Mouse (Mus musculus): ENCODE measurements around the gene Erp29. TPM values are rescaled to one million over a fixed set of nuclear protein-coding genes. Genes with fewer than 3 reads are reported as not detected.
A peak's percentile ranks its signal among the peaks of the same experiment; 100 is the strongest.

Erp29 gene
- total RNA-seq, 2 experiments from 2014 or later, result 28.6 to 38.1 TPM

DNA sequence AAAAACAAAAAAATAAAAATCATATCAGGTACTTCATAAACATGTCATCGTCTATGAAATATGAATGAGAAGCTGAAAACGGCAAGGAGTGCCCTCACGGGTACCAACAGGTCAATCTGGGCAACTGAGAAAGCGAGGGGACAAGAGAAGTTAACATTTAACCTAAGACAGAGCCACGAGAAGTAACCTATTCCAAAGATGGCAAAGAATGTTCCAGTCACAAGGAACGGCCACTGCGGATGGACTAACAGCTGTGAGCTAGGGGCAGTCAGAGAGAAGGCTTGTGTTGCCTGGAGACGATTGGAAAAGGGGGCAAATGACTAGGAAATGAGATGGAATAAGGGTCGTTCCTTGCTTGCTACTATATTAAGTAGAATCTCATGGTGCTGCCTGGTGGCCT, 1.8 kb downstream of the Erp29 start:
- no peak for DNase-seq (ENCODE audit: low spot score)

DNA sequence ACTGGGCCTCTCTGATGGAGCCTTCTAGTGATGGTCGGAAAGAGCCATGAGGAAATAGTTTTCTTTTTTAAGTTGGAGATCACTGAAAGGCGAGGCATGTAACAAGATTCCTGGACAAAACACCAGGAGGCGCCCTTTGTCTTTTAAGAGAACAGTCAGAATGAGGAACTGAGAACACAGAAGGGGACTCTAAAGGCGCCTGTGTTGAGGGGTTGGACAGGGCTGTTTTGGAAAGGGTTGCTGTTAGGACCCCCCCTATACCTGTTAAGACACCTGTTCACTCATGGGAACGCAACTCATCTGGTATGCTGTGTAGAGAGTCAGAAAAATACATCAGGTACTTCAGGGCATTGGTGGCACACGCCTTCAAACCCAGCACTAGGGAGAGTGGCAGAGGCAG, 2.3 kb downstream of the Erp29 start:
- peak; percentile 52 for DNase-seq (ENCODE audit: low spot score)

DNA sequence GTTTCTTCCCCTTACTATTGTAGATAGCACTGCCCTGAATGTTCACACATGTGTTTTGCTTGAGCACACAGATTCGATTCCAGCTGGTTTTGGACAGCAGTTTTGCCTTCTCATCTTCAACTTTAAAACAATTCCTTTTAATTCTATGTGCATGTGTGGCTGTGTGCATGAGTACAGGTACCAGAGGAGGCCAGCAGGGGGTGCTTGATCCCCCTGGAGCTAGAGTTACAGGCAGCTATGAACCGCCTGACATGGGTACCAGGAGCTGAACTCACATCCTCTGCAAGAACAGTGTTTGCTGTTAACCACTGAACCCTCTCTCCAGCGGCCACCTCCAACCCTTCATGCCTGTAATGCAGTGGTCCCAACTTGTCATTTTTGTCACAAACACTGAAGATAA, 3.9 kb downstream of the Erp29 start:
- no peak for DNase-seq (ENCODE audit: low spot score)

DNA sequence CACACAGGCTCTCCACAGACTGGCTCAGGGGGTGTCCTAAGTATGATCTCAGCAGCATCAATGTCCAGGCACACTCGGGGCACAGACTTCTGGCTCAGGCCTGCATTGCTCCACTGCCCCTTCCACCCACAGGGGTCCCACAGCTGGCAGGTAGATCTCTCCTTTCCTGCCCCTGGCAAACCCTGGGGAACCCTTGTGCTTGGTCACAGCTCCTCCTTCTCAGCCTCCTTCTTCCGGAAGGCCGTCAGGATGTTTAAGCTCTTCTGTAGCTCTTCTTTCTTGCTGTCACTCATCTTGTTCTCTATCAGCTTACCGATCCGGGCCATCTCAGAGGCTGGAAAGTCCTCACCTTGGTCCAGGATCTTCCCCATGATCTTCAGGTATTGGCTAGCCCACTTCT, 7.4 kb downstream of the Erp29 start:
- DNase-seq (ENCODE audit: low spot score), result no peak

DNA sequence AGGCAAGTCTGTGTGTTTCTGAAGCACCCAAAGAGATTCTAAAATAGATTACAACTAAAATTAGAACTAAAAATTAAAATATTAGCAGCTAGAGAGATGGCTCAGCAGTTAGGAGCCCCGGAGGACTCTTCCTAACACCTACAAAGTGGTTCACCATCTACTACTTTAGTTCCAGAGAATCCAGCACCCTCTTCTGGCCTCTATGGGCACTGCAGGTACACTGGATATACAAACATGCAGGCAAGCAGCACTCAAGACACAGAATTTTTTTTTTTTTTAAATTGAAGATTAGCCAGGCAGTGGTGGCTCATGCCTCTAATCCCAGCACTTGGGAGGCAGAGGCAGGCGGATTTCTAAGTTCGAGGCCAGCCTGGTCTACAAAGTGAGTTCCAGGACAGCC, 8.8 kb downstream of the Erp29 start:
- no peak for DNase-seq (ENCODE audit: low spot score)

DNA sequence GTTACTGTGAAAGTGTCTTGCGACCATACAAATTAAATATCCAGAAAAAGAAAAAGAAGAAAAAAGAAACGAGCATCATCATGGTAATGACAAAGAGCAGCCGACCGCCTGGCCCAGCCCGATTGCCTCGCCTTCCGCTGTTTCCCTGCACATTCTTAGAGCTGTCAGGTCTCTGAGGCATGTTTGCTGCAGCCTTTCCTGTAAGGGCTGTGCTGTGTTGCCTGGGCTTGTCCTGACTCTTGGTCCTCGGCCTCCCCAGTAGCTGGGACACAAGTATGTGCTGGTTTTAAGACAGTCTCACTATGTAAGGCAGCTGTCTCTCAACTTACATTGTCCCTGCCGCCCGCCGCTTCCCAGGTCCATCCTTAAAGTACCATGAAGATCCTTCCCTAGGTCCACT, 13.6 kb downstream of the Erp29 start:
- no peak for DNase-seq (ENCODE audit: low spot score)

DNA sequence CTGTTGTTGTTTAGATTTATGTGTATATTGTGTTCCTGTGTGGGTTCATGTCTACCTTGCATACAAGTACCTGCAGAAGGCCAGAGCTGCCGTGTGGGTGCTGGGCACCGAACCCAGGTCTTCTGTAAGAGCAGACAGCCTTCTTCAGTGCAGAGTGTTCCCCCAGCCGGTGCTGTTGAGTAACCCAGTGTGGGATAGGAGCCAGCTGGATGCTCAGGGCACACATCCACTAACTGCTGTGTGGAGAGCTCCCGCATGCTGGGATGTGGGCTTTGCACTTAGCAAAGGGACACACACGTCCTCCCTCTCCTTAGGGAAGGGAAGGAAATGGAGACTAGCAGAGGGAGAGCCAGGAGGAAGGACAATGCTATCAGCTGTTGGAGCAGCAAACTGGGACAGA, 14.2 kb downstream of the Erp29 start:
- DNase-seq (ENCODE audit: low spot score), result no peak

DNA sequence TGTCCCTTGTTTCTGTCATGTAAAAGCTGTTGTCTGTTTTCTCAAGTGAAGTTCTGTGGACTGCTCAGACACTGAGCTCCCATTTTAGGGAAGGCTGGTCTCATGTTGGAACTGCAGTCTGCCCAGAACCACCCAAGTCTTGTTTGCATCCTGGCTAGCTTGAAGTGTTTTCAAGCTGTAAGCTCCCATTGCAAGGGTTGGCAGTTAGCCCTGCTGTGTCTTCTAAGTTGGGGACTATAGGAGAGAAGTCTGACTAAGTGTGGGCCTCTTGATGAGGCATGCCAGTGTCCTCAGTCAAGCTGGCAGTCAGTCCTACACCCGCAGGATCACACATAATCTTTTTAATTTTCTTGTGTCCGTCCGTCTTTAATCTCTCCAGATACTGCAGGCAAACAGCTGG, 23.4 kb downstream of the Erp29 start:
- DNase-seq (ENCODE audit: low spot score), result no peak

DNA sequence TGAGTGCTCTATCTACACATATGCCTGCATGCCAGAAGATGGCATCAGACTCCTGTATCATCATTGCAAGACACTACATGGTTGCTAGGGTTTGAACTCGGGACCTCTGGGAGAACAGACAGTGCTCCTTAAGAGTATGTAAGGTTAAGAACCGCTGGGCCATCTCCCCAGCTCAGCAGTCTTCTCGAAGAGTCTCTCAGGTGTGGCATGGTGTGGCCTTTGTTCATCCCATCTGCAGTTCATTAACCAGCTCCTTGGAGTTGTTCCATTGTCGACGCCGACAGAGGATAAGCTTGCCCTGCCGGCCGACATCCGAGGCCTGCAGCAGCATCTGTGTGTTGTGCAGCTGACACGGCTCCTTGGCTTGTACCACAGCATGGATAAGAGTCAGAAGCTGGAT, 29.0 kb downstream of the Erp29 start:
- no peak for DNase-seq (ENCODE audit: low spot score)

DNA sequence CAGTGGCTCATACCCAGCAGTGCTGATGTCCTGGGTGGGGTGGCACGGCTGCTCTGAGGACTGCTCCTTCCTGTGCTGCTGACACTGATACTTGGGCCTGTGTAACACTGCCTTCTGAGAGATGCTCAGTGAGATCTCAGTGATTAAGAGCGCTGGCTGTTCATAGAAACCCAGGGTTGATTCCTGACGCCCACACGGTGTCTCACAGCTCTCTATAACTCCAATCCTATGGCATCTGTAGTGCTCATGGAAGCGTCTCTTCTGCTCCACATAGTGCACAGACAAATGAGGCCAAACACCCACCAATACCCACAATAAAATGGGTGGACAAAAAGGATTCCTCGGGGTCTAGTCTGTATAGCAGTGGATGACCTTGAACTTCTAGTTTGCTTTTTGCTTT, 29.5 kb downstream of the Erp29 start:
- no peak for DNase-seq (ENCODE audit: low spot score)

DNA sequence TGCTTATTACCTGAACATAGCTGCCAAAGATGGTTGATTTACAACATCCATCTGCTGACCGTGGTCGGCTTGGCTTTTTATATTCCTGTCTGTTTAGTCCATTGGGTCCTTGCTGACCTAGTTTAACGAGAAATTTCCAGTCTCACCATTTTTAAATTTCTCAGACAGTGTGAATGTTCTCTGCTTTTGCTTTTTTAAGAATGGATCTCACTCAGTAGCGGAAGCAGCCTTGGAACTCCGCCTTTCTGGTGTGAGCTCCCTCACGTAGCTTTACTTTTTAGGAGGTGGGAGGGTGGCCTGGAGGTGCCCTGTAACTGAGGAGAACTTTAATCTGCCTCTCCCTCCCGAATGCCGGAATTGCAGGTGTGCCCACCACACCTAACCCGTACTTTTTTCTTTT, 31.6 kb downstream of the Erp29 start:
- DNase-seq (ENCODE audit: low spot score), result no peak

DNA sequence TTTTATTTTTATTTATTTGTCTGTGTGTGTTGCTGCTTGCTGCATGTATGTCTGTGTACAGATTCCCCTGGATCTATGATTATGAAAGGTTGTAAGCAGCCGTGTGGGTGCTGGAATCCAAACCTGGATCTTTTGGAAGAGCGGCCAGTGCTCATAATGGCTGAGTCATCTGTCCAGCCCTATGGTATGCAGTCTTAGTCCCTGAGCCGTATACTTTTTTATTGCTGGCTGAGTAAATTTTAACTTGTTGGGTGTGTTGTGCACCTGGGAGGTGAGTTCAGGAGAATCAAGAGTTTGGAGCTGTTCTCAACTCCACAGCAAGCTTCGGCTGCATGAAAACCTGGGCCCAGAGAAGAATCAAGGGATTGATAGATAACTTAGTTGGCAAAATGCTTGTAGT, 41.3 kb downstream of the Erp29 start:
- DNase-seq (ENCODE audit: low spot score), result no peak

DNA sequence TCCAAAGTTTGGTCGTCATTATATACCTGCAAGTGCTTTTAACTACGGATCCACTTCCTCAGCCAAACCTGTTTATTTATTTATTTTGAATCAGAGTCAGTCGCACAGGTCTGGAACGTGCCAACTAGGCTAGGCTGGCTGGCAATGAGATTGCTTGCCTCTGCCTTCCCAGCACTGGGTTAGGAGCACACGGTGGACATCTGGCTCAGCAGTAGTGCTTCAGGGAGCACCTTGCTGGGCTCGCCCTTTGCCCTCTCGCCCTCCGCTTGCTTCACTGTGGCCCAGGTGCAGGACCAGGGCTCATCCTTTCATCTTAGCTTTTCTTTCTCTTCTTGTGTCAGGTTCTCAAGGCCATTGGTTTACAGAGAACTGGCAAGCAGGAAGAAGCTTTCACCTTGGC, 44.5 kb downstream of the Erp29 start:
- no peak for DNase-seq (ENCODE audit: low spot score)

DNA sequence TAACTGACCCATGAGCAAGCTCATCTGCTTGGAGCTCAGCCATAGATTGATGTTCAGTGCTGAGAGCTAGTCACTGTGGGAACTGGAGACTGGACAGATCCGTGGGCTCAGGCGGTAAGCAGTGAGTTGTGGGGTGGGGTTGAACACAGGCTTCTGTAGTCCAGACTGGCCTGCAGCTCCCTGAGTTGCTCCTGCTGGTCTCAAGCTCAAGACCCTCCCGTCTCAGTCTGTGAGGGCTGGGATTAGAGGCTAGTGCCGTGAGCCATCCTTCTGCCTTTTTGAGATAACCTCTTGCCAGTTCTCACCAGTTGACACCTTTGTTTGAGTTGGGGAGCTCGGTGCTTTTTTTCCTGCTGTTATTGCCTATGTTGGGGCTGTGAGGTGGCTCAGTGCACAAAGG, 51.5 kb downstream of the Erp29 start:
- no peak for DNase-seq (ENCODE audit: low spot score)

DNA sequence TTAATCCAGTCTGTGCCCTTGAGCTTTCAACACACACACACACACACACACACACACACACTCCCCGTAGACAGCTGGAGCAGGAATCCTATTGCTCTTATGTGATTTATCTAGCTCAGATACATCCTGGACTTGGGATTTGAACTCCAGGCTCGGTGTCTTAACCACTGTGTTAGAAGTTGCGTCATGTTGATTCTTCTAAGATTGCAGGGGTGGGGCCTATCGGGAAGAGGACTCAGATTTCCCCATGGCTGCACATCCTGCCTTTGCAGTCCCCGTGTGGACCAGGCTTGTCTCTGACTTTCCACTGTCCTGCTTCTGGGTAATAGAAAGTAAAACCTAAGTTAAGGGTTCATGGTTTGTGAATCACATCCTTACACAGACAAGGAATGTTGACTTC, 52.2 kb downstream of the Erp29 start:
- no peak for DNase-seq (ENCODE audit: low spot score)

DNA sequence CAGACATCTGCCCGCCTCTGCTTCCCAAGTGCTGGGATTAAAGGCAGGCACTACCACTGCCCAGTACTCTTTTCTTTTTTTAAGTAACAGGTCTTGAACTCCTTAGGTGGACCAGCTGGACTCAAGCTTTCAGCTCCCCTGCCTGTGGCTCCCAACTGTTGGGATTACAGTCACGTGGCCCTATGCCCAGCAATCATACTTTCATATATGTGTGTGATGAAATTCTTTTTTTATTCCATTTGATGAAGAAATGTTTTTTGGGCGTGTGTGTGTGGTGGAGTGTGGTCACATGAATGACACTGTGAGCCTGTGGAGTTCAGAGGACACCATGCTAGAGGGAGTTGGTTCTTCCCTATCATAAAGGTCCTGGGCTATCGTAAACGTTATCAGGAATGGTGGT, 52.8 kb downstream of the Erp29 start:
- no peak for DNase-seq (ENCODE audit: low spot score)

DNA sequence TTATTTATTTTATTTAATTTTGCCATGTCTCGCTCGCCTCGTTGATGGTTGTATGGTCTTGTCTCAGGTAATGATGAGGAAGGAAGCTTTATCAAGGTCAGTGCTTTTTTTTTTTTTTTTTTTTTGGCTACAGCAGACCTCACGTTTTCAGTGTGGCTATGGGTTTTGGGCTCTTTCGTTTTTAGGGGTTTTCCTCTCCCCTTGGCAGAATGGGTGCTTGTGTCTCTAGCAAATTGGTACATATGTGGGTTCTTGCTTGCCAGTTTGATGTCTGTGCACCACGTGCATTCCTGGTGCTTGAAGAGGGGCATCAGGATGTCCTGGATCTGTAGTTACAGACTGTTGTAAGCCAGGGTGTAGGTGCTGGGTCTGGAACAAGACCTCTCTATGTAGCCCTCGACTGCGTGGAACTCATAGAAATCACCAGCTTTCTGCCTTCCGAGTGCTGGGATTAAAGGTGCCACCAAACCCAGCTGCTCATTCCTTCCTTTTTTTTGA, 53.3 kb downstream of the Erp29 start:
- no peak for DNase-seq (ENCODE audit: low spot score)

DNA sequence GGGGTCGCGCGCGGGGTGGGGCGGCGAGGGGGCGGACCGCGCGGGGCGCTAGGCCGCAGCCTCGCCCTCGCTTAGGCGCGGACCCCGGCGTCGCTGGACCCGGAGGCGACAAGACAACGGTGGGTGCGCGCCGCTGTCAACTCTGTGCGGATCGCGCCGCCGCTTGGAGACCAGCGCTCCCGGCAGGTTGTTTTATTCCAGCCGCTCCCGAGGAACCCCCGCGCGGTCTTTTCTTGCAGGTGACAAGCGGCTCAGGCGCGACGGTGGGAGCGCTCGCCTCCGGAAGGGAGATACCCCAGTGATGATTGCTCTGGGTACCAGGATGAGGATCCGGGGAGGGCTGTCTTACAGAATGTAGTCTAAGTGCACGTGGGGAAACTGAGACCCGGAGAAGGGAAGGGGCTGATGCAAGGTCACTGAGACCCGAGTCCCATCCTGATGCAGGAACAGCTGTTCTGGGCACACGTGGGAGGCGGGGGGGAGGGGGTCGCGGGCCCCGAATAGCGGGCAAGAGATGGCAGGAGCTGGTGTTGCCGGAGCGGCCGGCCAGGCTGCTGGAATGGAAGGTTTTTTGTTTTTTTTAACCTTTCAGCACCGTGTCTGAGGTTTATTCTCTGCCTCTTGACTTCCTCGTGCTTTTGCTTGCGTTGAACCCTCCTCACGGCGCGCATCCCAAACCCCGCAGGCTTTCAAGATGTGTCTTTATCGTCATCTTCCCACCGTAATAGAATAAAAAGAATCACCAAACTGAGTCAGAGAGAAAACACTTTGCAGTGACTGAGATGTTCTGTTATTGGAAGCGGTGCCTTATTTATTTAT, 54.0 kb downstream of the Erp29 start:
- no peak for DNase-seq (ENCODE audit: low spot score)

DNA sequence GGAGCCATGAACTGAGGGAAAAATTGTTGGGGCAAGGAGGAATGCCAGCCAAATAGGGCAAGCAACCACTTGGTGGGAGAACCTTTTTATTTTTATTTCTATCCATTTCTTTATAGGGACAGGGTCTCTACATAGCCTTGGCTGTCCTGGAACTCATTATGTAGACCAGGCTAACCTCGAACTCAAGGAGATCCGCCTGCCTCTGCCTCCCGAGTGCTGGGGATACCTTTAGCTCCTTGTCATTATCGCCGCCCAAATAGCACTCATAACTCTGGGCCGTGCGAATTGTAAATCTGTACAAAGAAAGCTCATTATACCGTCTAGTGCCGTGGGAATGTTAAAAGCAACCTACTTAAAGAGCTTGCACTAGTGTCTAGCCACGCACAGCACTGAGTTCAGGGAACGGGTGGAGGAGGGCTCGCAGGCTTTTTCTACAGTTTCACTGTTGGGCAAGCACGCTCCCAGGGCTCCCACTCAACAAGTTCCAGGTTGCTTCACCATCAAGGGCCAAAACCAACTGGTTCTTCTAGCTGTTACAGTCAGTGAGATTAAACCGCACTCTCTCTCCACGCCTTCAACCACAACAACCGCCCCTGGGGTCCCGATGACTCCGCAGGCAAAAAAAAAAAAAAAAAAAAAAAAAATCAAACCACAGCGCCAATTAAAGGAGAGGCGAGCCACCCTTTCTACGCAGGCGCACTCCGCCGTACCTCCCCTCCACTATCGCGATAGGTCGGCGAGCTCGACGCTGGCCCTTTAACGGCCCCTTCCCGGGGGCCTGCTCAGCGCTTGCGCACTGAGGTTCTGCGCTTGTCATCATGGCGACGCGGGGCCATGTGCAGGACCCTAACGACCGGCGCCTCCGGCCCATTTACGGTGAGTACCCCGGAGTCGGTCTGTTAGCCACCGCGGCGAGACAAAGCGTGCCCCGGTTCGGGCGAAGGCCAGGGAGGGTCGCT, 54.8 kb downstream of the Erp29 start, which contains the start of gene Naa25:
Gene Naa25, plus strand, starts transcription at position 750 of the 959 bp plus-strand sequence.
- DNase-seq (ENCODE audit: low spot score), result peak; percentile 96

DNA sequence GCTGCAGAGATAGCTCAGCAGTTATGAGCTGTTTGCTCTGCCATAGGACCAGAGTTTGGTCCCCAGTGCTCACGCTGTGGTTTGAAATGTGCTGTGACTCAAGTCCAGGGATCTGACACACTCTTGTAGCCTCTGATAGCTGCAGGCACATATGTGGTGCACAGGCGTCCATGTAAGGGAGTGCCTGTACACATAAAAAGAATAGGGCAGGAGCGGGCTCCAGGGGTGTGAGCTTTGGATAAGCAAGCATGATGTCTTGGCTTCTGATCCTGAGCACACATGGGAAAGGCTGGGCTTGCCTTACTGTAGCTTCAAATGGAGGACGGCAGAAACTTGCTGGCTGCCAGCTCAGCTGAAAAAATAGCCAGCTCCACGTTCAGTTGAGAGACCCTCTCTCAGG, 56.7 kb downstream of the Erp29 start:
- DNase-seq (ENCODE audit: low spot score), result no peak

DNA sequence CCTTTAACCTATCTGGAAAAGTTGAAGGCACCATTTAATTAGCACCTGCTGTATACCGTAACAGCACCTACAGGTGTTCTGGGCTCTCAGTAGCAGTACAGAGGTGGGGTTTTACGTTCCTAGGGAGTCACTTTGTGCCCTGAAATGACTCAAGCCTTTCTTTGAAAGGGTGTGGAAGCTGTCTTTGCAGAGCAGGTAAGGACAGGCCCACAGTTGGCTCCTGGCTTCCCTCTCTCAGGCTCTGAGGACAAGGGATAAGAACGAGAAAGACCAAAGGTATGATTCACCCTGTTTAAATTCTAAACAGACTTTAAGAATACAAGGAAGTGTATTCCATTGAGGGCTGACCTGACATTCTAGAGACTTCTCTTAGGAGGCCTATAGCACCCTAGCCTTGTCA, 58.9 kb downstream of the Erp29 start:
- DNase-seq (ENCODE audit: low spot score), result no peak

DNA sequence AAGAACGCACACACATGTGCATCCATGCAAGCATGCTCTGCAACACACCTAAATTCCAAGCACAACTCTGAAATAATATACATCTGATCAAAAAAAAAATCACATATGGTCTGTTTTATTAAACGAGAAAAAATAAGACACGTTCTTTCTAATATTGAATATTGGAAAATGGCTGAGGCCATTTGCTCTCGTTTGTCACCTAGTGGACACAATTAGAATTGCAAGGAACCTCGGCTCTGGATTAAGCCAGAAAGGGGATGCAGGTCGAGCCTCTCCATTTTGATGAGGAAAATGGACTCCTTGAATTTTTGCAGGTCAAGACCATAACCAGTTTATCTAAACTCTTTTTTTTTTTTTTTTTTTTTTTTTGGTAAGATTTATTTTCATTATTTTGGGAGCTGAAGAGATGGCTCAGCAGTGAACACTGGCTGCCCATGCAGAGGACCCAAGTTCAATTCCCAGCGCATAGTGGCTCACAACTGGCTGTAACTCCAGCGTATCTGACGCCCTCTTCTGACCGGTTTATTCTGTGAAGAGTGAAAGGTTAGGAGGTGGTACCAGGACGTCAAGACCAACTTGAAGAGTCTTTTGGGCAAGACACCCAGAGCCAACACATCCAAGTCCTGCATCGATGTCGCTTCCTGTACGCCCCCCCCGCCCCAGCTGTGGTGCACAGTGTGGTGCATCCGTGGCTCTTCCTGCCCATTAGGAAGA, 59.5 kb downstream of the Erp29 start:
- DNase-seq (ENCODE audit: low spot score), result peak; percentile 63

Measured in gastrocnemius, adult 18-20 months (tissue).